Mouse (Mus musculus) heart, embryonic 13.5 days (tissue): ENCODE measurements around the gene Olfr541. TPM values are rescaled to one million over a fixed set of nuclear protein-coding genes. Genes with fewer than 3 reads are reported as not detected.
"Not testable (repeated sequence)": the region's sequence is repeated elsewhere in the genome, so short reads cannot be mapped to it uniquely, and the experiment has no call there.

ENCODE experiments used
- ATAC-seq: fragments of 200-750 bp; cut with Nextera tagmentation; 2 replicates; pipeline ENCODE4 v1.8.0; 2017; ENCODE audit warnings: moderate TSS enrichment; ENCODE audit not compliant: insufficient number of reproducible peaks, low FRiP score, low TSS enrichment; ENCODE audit errors: extremely low read depth
- H3K27ac ChIP-seq: fragments of 300-500 bp; sonication (generic); replicated peaks from 2 replicates; pipeline ENCODE4 v1.5.1; 2015; ENCODE audit warnings: moderate library complexity, mild to moderate bottlenecking, inconsistent platforms
- H3K27me3 ChIP-seq: fragments of 300-500 bp; sonication (generic); replicated peaks from 2 replicates; pipeline ENCODE4 v1.6.1; 2015; ENCODE audit warnings: mild to moderate bottlenecking, inconsistent platforms
- H3K36me3 ChIP-seq: fragments of 300-500 bp; sonication (generic); 2 replicates; pipeline ENCODE4 v1.6.1; 2015; ENCODE audit warnings: mild to moderate bottlenecking, inconsistent platforms
- H3K4me1 ChIP-seq: fragments of 300-500 bp; sonication (generic); 2 replicates; pipeline ENCODE4 v1.6.1; 2015; ENCODE audit warnings: inconsistent platforms
- H3K4me2 ChIP-seq: fragments of 300-500 bp; sonication (generic); 2 replicates; pipeline ENCODE4 v1.6.1; 2015; ENCODE audit warnings: inconsistent platforms, mild to moderate bottlenecking, moderate library complexity
- H3K4me3 ChIP-seq: fragments of 300-500 bp; sonication (generic); 2 replicates; pipeline ENCODE4 v1.5.1; 2015; ENCODE audit warnings: moderate library complexity, mild to moderate bottlenecking, inconsistent platforms
- H3K9ac ChIP-seq: fragments of 300-500 bp; sonication (generic); 2 replicates; pipeline ENCODE4 v1.6.1; 2015; ENCODE audit warnings: inconsistent platforms, mild to moderate bottlenecking, moderate library complexity
- H3K9me3 ChIP-seq: fragments of 300-500 bp; sonication (generic); 2 replicates; pipeline ENCODE4 v1.6.1; 2016; ENCODE audit warnings: inconsistent platforms
- WGBS: fragments of 180-500 bp; shearing (Covaris S2); methylation state at CpG from one replicate; pipeline ENCODE4 v1.1.7; 2015; ENCODE audit warnings: mixed read lengths; 5-methylcytosine and 5-hydroxymethylcytosine counted together
- polyA plus RNA-seq: library from polyadenylated mRNA; unstranded; fragments of >200 nt; fragmentation: Nextera tagmentation; extraction: Ambion mirVana; gene quantifications from 2 replicates; pipeline ENCODE4 v1.2.1, GENCODE M21; 2015

Olfr541 gene
- polyA plus RNA-seq, result not detected in 2 replicates

GRCm38 (mm10) chr7:140696967-140697366 lies at the start of gene Olfr541:
Gene Olfr541, plus strand, starts transcription at chr7:140697267.
- Histone ChIP-seq H3K9me3 (no peaks in the 10 kb centered on the region), H3K27me3 (no peaks in the 10 kb centered on the region), H3K36me3 (no peaks in the 10 kb centered on the region), H3K9ac (no peak within 1 kb of the TSS), H3K4me1 (no peaks in the 10 kb centered on the region), H3K27ac (no peak within 1 kb of the TSS), H3K4me3 (no peak within 1 kb of the TSS), H3K4me2 (no peak within 1 kb of the TSS)
- ATAC-seq, result no peak

GRCm38 (mm10) chr7:140659630-140660029 lies 37.4 kb upstream of the Olfr541 start, which contains the start of gene Olfr539:
Gene Olfr539, plus strand, starts transcription at chr7:140659930.
- no peaks in the 10 kb centered on the region for H3K36me3 ChIP-seq
- no peak within 1 kb of the TSS for H3K4me3 ChIP-seq
- WGBS, result 60% methylated on average over 4 of the region's 4 CpGs
- no peaks in the 10 kb centered on the region for H3K27me3 ChIP-seq
- no peak for ATAC-seq
- no peak within 1 kb of the TSS for H3K27ac ChIP-seq
- no peaks in the 10 kb centered on the region for H3K9me3 ChIP-seq
- no peak within 1 kb of the TSS for H3K4me2 ChIP-seq
- no peak within 1 kb of the TSS for H3K9ac ChIP-seq
- no peaks in the 10 kb centered on the region for H3K4me1 ChIP-seq

- not testable (repeated sequence) for H3K27ac ChIP-seq, H3K4me2 ChIP-seq, H3K27me3 ChIP-seq, H3K9ac ChIP-seq, H3K4me1 ChIP-seq, H3K4me3 ChIP-seq, ATAC-seq, H3K9me3 ChIP-seq, H3K36me3 ChIP-seq
- WGBS, result 65% methylated on average over 3 of the region's 3 CpGs
Measured at GRCm38 (mm10) chr7:140670693-140671092, 26.4 kb upstream of the Olfr541 start.

DNA sequence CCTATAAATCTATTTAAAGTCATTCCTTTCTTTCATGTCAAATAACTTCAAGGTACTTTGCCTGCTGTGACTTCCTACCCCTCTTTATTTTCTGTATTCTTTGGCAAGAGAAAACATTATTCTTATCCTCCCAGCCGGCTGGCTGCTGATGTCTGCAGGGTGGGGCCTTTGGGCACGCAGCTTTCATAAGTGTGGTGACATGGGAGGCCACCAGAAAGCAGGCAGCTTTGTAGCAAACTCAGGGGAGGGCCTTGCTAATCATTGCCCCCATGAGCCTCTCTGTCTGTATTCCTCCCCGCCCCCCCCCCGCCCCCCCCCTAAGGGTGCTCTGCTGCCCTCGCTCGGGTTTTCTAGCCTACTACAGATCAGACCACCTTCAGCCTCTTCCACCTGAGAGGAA lies 21.2 kb upstream of the Olfr541 start:
- peaks cover 3% of the 10 kb centered on the region; the same call in 1 of the 2 replicates for H3K9me3 ChIP-seq
- H3K4me3 ChIP-seq, result peak overlapping the region; percentile 6; the same call in 1 of the 2 replicates
- H3K36me3 ChIP-seq, result no peaks in the 10 kb centered on the region
- no peaks in the 10 kb centered on the region for H3K4me1 ChIP-seq
- no peak overlapping the region for H3K27ac ChIP-seq
- under 1% methylated on average over 6 of the region's 6 CpGs for WGBS
- H3K9ac ChIP-seq, result no peak overlapping the region
- no peaks in the 10 kb centered on the region for H3K27me3 ChIP-seq
- H3K4me2 ChIP-seq, result peak overlapping the region; percentile 47
- ATAC-seq, result no peak

DNA sequence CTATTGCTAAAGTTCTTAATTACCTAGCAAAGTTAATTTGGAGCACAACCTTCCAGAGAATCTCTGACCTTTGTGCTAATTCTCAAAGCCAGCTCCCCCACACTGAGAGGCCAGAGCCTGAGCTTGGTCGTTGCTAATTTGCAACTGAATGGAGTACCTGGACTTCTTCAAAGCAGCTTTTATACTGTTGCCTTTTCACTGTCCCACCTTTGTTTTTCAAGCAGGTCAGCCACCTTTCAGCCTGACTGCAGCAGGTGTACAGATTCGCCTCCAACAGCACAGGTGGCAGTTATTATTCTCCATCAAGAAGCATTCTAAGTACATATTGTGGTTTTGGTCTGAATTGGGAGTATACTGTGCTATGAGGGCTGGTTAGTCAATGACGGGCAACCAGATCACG lies 17.5 kb upstream of the Olfr541 start:
- ATAC-seq, H3K9me3 ChIP-seq, H3K9ac ChIP-seq, H3K27me3 ChIP-seq, H3K27ac ChIP-seq, H3K4me2 ChIP-seq, H3K4me3 ChIP-seq, H3K36me3 ChIP-seq, H3K4me1 ChIP-seq: not testable (repeated sequence)
- WGBS, result 52% methylated on average over 4 of the region's 4 CpGs

GRCm38 (mm10) chr7:140681651-140682050 lies 15.4 kb upstream of the Olfr541 start, which contains the start of gene Olfr45:
Gene Olfr45, plus strand, starts transcription at chr7:140681951.
- Histone ChIP-seq H3K4me2 (no peak within 1 kb of the TSS), H3K4me3 (no peak within 1 kb of the TSS), H3K36me3 (no peaks in the 10 kb centered on the region), H3K9ac (no peak within 1 kb of the TSS), H3K27me3 (no peaks in the 10 kb centered on the region), H3K27ac (no peak within 1 kb of the TSS), H3K9me3 (peaks cover 3% of the 10 kb centered on the region; the same call in 1 of the 2 replicates), H3K4me1 (no peaks in the 10 kb centered on the region)
- 79% methylated on average over 1 of the region's 1 CpGs for WGBS
- no peak for ATAC-seq

- whole genome bisulfite sequencing, result 62% methylated on average over 2 of the region's 2 CpGs
- H3K36me3 ChIP-seq, result no peaks in the 10 kb centered on the region
- no peaks in the 10 kb centered on the region for H3K9me3 ChIP-seq
- ATAC-seq, result no peak
- H3K27me3 ChIP-seq, result no peaks in the 10 kb centered on the region
- no peak overlapping the region for H3K4me2 ChIP-seq
- H3K4me1 ChIP-seq, result no peaks in the 10 kb centered on the region
- H3K9ac ChIP-seq, result no peak overlapping the region
- no peak overlapping the region for H3K27ac ChIP-seq
- H3K4me3 ChIP-seq, result no peak overlapping the region
Measured at GRCm38 (mm10) chr7:140706348-140706747, 9.3 kb downstream of the Olfr541 start.

DNA sequence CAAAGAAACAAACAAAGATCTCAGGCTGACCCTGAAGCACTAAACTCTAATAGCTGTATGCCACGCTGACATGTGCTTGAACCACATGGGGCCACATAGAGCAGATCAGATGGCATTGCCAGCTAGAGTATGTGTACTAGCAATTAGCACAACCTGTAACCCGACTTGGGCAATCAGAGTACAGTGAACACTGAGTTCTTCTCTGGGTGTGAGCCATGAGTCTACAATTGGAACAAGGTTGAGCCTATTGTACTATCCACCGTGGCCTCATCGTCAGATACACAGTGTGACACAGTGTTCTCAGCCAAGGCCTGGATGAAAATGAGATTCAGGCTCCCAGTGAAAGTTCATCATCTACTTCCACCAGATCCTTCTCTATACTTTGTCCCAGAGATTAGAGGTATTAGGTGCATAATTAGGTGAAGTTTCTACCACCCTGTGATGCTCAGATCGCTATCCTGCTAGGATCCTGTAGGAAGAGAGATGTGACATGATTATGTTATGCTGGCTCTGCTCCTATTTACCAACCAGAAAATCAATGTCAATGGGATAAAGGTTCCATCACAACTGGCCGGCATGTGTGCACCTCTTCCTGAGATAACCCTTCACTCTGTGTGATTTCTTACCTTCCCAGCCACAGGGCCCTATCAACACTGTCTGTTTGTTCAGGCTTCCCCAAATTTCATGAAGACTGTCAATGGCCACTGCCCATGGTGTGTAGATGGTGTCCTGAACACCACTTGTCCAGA lies 10.6 kb downstream of the Olfr541 start:
- Histone ChIP-seq H3K27ac (no peak overlapping the region), H3K9ac (no peak overlapping the region), H3K4me2 (no peak overlapping the region), H3K4me3 (no peak overlapping the region), H3K27me3 (no peaks in the 10 kb centered on the region), H3K36me3 (no peaks in the 10 kb centered on the region), H3K9me3 (no peaks in the 10 kb centered on the region), H3K4me1 (no peaks in the 10 kb centered on the region)
- WGBS, result 73% methylated on average over 6 of the region's 6 CpGs
- no peak for ATAC-seq

- Histone ChIP-seq H3K4me1 (no peaks in the 10 kb centered on the region), H3K4me3 (no peak overlapping the region), H3K4me2 (no peak overlapping the region), H3K27ac (no peak overlapping the region), H3K36me3 (no peaks in the 10 kb centered on the region), H3K27me3 (no peaks in the 10 kb centered on the region), H3K9me3 (no peaks in the 10 kb centered on the region), H3K9ac (no peak overlapping the region)
- WGBS, result 71% methylated on average over 7 of the region's 7 CpGs
- ATAC-seq, result no peak
Measured at GRCm38 (mm10) chr7:140717155-140718055, 20.3 kb downstream of the Olfr541 start.

- H3K36me3 ChIP-seq, result no peaks in the 10 kb centered on the region
- no peak overlapping the region for H3K27ac ChIP-seq
- no peaks in the 10 kb centered on the region for H3K27me3 ChIP-seq
- no peaks in the 10 kb centered on the region for H3K4me1 ChIP-seq
- 62% methylated on average over 6 of the region's 6 CpGs for WGBS
- no peak for ATAC-seq
- H3K4me3 ChIP-seq, result no peak overlapping the region
- no peak overlapping the region for H3K4me2 ChIP-seq
- H3K9me3 ChIP-seq, result no peaks in the 10 kb centered on the region
- H3K9ac ChIP-seq, result no peak overlapping the region
Measured at GRCm38 (mm10) chr7:140721095-140721494, 24.0 kb downstream of the Olfr541 start.

- Histone ChIP-seq H3K9ac (no peak overlapping the region), H3K27me3 (no peaks in the 10 kb centered on the region), H3K9me3 (peaks cover 14% of the 10 kb centered on the region), H3K4me2 (no peak overlapping the region), H3K4me3 (no peak overlapping the region), H3K27ac (no peak overlapping the region), H3K4me1 (no peaks in the 10 kb centered on the region), H3K36me3 (no peaks in the 10 kb centered on the region)
- ATAC-seq, result no peak
Measured at GRCm38 (mm10) chr7:140725558-140725957, 28.5 kb downstream of the Olfr541 start.
